Mouse (Mus musculus) forebrain, postnatal 0 days (tissue): Measurements from ENCODE around the gene Exoc1. TPM values are rescaled to one million over a fixed set of nuclear protein-coding genes. Genes with fewer than 3 reads are reported as not detected.

Experiments used
- ATAC-seq: fragments of 200-750 bp; cut with Nextera tagmentation; 2 replicates; pipeline ENCODE4 v1.8.0; 2017; ENCODE audit warnings: mild to moderate bottlenecking, moderate library complexity
- DNase-seq: peaks from one replicate; pipeline ENCODE4 v3.0.0-alpha.2; 2015
- H3K27ac ChIP-seq: fragments of 300-500 bp; sonication (generic); 2 replicates; pipeline ENCODE4 v1.5.1; 2014; ENCODE audit warnings: low read depth, mild to moderate bottlenecking, antibody characterized with exemption, low read length, moderate library complexity, mixed read lengths
- H3K27me3 ChIP-seq: fragments of 300-500 bp; sonication (generic); 2 replicates; pipeline ENCODE4 v1.6.1; 2014; ENCODE audit warnings: mild to moderate bottlenecking, low read length, mixed read lengths; ENCODE audit not compliant: insufficient read depth
- H3K36me3 ChIP-seq: fragments of 300-500 bp; sonication (generic); 2 replicates; pipeline ENCODE4 v1.6.1; 2014; ENCODE audit warnings: mild to moderate bottlenecking, moderate library complexity; ENCODE audit not compliant: insufficient read depth
- H3K4me1 ChIP-seq: fragments of 300-500 bp; sonication (generic); 2 replicates; pipeline ENCODE4 v1.6.1; 2014; ENCODE audit warnings: antibody characterized with exemption; ENCODE audit not compliant: insufficient read depth
- H3K4me2 ChIP-seq: fragments of 300-500 bp; sonication (generic); 2 replicates; pipeline ENCODE4 v1.6.1; 2014; ENCODE audit warnings: low read depth, mild to moderate bottlenecking, moderate library complexity
- H3K4me3 ChIP-seq: fragments of 300-500 bp; sonication (generic); 2 replicates; pipeline ENCODE4 v1.5.1; 2014; ENCODE audit warnings: low read depth, low read length, mixed read lengths
- H3K9ac ChIP-seq: fragments of 300-500 bp; sonication (generic); 2 replicates; pipeline ENCODE4 v1.6.1; 2014; ENCODE audit warnings: mild to moderate bottlenecking
- H3K9me3 ChIP-seq: fragments of 300-500 bp; sonication (generic); 2 replicates; pipeline ENCODE4 v1.6.1; 2016; ENCODE audit warnings: low read length
- CTCF ChIP-seq: sonication (generic); IDR thresholded peaks from 2 replicates; pipeline ENCODE4 v1.5.1; 2016; ENCODE audit warnings: antibody characterized with exemption, control low read depth, low read depth
- WGBS: fragments of 180-500 bp; shearing (Covaris S2); extraction: QIAGEN DNeasy Blood & Tissue Kit; methylation state at CpG from one replicate; pipeline ENCODE4 v1.1.7; 2014; 5-methylcytosine and 5-hydroxymethylcytosine counted together
- polyA plus RNA-seq: library from polyadenylated mRNA; unstranded; fragments of >200 nt; fragmentation: Nextera tagmentation; extraction: Ambion mirVana; gene quantifications from 2 replicates; pipeline ENCODE4 v1.2.1, GENCODE M21; 2015
- total RNA-seq: library from RNA; depleted of rRNA; stranded (reverse); fragments of >200 nt; gene quantifications from 2 replicates; pipeline ENCODE4 v1.2.3, GENCODE M21; 2014

The Exoc1 gene
- total and polyA plus RNA-seq, 2 experiments from 2014 or later: 48.9 to 81.7 TPM

DNA sequence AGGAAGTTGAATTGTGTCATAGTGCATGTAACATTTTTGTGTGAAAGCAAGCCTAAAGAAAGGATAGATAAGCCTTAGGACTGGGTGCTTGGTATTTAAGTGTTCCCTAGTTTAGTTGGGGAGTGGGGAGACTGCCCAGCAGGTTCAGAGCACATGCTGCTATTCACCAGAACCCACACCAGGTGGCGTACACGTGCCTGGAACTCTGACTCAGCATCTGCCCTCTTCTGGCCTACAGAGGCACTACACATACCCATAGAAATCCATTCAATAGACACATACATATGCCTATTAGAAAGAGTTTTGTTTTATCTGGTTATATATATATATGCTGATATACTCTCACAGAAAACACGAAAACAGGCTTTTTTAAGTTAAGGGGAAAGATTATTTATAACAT is 36.2 kb downstream of the Exoc1 start:
- 35% methylated on average over 3 of the region's 3 CpGs for WGBS
- H3K9me3 ChIP-seq: no peaks in the 10 kb centered on the region
- H3K4me2 ChIP-seq: no peak overlapping the region
- no peak overlapping the region for H3K4me3 ChIP-seq
- no peaks in the 10 kb centered on the region for H3K27me3 ChIP-seq
- peak; percentile 98 for TF ChIP-seq CTCF
- DNase-seq (peak; percentile 76), ATAC-seq (peak; percentile 36; the same call in 1 of the 2 replicates)
- H3K27ac ChIP-seq: no peak overlapping the region
- no peak overlapping the region for H3K9ac ChIP-seq
- H3K36me3 ChIP-seq: peaks cover 71% of the 10 kb centered on the region
- H3K4me1 ChIP-seq: no peaks in the 10 kb centered on the region

DNA sequence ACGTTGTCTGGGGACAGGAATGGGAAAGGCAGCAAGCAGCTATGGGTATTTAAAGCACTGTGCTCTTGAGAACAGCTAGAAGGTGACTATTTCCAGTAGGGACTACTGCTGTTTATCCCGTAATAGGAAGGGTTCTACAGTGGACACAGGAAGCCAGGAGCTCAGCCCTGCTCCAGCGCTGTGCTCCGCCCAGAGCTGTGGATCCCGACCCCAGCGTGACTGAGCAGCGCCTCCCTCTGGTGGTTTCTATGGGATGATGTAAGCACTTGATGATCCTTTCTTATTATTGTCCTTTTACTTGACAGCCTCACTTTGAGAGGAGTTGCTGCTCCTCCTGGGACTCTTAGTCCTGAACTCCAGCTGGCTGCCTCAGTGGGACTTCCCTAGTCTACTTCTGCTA is 45.1 kb downstream of the Exoc1 start:
- Histone ChIP-seq H3K4me2 (no peak overlapping the region), H3K27ac (no peak overlapping the region), H3K9ac (no peak overlapping the region), H3K4me1 (no peaks in the 10 kb centered on the region), H3K9me3 (no peaks in the 10 kb centered on the region), H3K36me3 (peaks cover 19% of the 10 kb centered on the region), H3K4me3 (no peak overlapping the region), H3K27me3 (no peaks in the 10 kb centered on the region)
- ATAC-seq (no peak), DNase-seq (no peak)
- no peak for TF ChIP-seq CTCF
- WGBS: 75% methylated on average over 7 of the region's 7 CpGs

DNA sequence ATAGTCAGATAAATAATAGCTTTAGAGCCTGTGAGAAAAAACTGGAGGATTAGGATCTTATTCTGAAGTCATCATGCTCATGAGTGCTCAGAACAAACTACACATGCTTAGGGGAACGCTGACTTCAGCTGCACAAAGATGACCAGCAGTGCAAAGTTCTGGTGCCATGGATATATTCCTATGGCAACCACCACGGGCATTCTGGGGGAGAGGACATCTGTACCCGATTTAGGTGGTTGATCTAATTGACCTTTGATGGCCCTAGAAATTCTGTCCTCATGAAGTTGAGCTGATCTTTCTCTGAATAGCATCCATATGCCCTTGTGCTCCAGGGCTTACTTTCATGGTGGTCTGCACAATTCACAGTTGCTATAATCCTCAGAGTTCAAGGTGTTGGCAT is 47.9 kb downstream of the Exoc1 start:
- ATAC-seq: no peak
- H3K27ac ChIP-seq: no peak overlapping the region
- no peak for DNase-seq
- no peaks in the 10 kb centered on the region for H3K4me1 ChIP-seq
- no peaks in the 10 kb centered on the region for H3K36me3 ChIP-seq
- no peaks in the 10 kb centered on the region for H3K9me3 ChIP-seq
- H3K4me3 ChIP-seq: no peak overlapping the region
- H3K4me2 ChIP-seq: no peak overlapping the region
- 77% methylated on average over 3 of the region's 3 CpGs for WGBS
- H3K27me3 ChIP-seq: no peaks in the 10 kb centered on the region
- TF ChIP-seq CTCF: no peak
- no peak overlapping the region for H3K9ac ChIP-seq

DNA sequence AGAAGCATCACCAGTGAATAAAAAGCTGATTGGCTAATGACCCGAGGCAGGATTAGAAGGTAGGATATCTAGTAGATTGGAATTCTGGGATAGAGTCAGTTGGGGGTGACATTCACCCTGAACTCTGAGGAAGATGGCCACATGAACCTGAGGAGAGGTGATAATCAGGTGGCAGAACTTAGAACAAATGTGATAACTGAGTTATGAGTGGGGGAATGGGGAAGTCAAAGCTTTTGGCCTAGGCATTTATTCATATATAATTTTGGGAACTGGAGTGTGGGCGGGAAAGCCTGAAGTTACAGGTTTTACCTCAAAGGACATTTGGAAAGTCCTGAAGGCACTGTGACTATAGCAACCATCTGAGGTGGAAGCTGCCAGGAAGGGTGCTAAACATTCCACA is 56.3 kb downstream of the Exoc1 start:
- Histone ChIP-seq H3K4me1 (no peaks in the 10 kb centered on the region), H3K36me3 (no peaks in the 10 kb centered on the region)
- 87% methylated on average over 2 of the region's 2 CpGs for WGBS

DNA sequence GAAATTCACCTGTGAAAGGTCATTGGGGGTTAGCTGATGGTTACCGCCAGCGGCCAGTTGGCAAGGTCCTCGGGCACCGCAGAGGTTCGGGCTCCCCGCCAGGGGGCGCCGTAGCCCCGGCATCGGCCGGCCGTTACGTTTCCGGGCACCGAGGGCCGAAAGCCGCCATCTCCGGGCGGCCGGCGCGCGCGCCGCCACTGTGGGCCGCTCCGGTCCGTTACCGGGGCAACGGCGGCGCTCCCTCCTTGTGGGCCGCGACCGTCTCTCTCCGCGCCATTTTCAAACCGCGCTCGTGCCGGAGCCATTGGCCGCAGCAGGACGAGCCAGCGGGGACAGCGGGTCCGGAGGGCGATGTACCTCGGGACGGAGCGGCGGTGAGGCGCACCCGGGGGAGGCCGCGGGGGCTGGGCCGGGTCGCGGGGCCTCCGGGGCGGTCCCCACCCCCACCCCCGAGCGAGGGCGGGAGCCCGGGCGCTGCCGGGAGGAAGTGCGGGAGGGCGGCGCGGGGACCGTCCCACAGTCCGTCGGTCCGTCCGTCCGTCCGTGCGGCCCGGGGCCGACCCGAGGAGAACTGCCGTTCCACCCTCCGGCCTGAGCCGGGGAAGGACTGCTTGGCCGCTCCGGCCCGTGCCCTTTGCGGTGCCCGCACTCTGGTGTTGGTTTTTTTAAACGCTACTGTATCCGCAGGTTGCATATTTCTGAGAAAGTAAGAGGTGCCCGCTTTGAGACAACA is 59.6 kb downstream of the Exoc1 start, which contains the start of gene Cep135:
TSS of gene Cep135 (plus strand) at position 148 of the 733 bp plus-strand sequence.
- Histone ChIP-seq H3K36me3 (peaks cover 6% of the 10 kb centered on the region; the same call in 1 of the 2 replicates), H3K27me3 (no peaks in the 10 kb centered on the region), H3K4me3 (peak within 1 kb of the TSS; percentile 83), H3K9me3 (no peaks in the 10 kb centered on the region), H3K4me2 (peak within 1 kb of the TSS; percentile 78), H3K4me1 (no peaks in the 10 kb centered on the region), H3K9ac (peak within 1 kb of the TSS; percentile 81), H3K27ac (peak within 1 kb of the TSS; percentile 77)
- ATAC-seq: peak; percentile 98
- WGBS: 1% methylated on average over 91 of the region's 92 CpGs
- peak; percentile 82 for TF ChIP-seq CTCF
- DNase-seq: peak; percentile 92

More for the DNA sequence above, 56.3 kb downstream of the Exoc1 start:
- no peak overlapping the region for H3K27ac ChIP-seq
- no peak for DNase-seq
- no peak overlapping the region for H3K9ac ChIP-seq
- H3K4me3 ChIP-seq: no peak overlapping the region
- no peak for TF ChIP-seq CTCF
- no peak for ATAC-seq
- no peak overlapping the region for H3K4me2 ChIP-seq
- no peaks in the 10 kb centered on the region for H3K27me3 ChIP-seq
- no peaks in the 10 kb centered on the region for H3K9me3 ChIP-seq

DNA sequence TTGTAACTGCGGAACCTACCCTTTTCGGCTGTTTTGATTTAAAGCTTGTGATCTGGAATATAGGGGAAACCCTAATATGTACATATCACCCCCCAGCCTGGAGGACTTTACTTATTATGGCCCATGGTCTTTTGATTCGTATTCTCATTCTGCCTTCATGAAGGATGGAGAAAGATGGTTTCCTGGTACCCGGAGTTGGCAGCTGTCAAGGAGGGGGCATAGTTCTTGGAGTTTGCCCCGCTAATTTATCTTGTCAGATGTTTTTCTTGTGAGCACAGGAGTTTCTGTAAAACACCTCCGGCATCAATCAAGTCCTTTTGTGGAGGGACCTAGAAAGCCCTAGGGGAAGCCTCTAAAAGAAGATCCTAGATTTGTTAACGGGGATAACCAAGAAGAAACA is 60.2 kb downstream of the Exoc1 start:
- H3K36me3 ChIP-seq: peaks cover 10% of the 10 kb centered on the region; the same call in 1 of the 2 replicates
- peak overlapping the region; percentile 78 for H3K4me2 ChIP-seq
- ATAC-seq (no peak), DNase-seq (no peak)
- peak overlapping the region; percentile 81 for H3K9ac ChIP-seq
- H3K9me3 ChIP-seq: no peaks in the 10 kb centered on the region
- 0 out of 2 replicates have a peak overlapping the region, but pooled peaks have one; percentile 77 for H3K27ac ChIP-seq
- peak overlapping the region; percentile 83 for H3K4me3 ChIP-seq
- H3K4me1 ChIP-seq: no peaks in the 10 kb centered on the region
- TF ChIP-seq CTCF: no peak
- WGBS: 3% methylated on average over 7 of the region's 7 CpGs
- no peaks in the 10 kb centered on the region for H3K27me3 ChIP-seq

DNA sequence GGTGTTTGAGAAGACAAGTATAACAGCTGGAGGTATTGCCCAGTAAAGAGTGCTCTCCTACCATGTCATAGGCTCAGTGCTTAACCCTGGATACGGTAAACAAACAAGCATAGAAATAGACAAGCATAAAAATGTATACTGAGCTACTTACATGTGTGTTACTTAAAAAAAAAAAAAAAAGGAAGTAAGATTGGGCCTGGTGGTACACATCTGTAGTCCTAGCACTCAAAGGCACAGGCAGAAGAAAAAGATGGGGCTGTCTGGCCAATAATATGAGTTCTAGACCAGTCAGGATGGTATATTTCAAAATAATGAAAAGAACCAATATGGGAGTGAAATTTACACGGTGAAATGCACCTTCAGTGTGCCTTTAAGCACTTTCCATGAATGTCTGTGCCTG is 60.9 kb downstream of the Exoc1 start:
- DNase-seq (no peak), ATAC-seq (no peak)
- H3K4me1 ChIP-seq: no peaks in the 10 kb centered on the region
- peaks cover 15% of the 10 kb centered on the region; the same call in 1 of the 2 replicates for H3K36me3 ChIP-seq
- no peak overlapping the region for H3K4me3 ChIP-seq
- H3K9me3 ChIP-seq: no peaks in the 10 kb centered on the region
- H3K9ac ChIP-seq: no peak overlapping the region
- TF ChIP-seq CTCF: no peak
- H3K4me2 ChIP-seq: peak overlapping the region; percentile 78; the same call in 1 of the 2 replicates
- no peak overlapping the region for H3K27ac ChIP-seq
- no peaks in the 10 kb centered on the region for H3K27me3 ChIP-seq
- WGBS: 85% methylated on average over 2 of the region's 2 CpGs
